8 mouse cellular contexts compared by ENCODE assay signal in genomic region chr9:120582619-120583308, GRCm38 (mm10). TPM values are rescaled to one million over a fixed set of nuclear protein-coding genes. Genes with fewer than 3 reads are reported as not detected.
DNase-seq lines count a peak whose midpoint lies in the region; ATAC-seq and TF ChIP-seq lines count a peak whose summit lies in the region.

No protein-coding gene starts in this region.

- no peaks in the 10 kb centered on the region for H3K9me3 ChIP-seq in forebrain, embryonic 15.5 days
- no peaks in the 10 kb centered on the region for H3K9me3 ChIP-seq in neural tube, embryonic 14.5 days (ENCODE audit: control insufficient read depth, low read length)

- H3K36me3 ChIP-seq in forebrain, embryonic 15.5 days: no peaks in the 10 kb centered on the region
- H3K36me3 ChIP-seq in neural tube, embryonic 14.5 days (ENCODE audit: control insufficient read depth, insufficient read depth, low read length): no peaks in the 10 kb centered on the region
- no peaks in the 10 kb centered on the region for H3K36me3 ChIP-seq in testis, adult 2 months (ENCODE audit: control insufficient read depth, insufficient read depth, low read length)

- peak overlapping the region; percentile 29; the same call in 1 of the 2 replicates for H3K9ac ChIP-seq in forebrain, embryonic 15.5 days (replicated peaks)
- H3K9ac ChIP-seq in neural tube, embryonic 14.5 days (replicated peaks; ENCODE audit: low read depth, low read length): peak overlapping the region; percentile 42; the same call in 1 of the 2 replicates

- peak overlapping the region; percentile 48 for H3K4me2 ChIP-seq in forebrain, embryonic 15.5 days (replicated peaks)
- H3K4me2 ChIP-seq in neural tube, embryonic 14.5 days (ENCODE audit: low read depth, low read length): peak overlapping the region; percentile 53

- H3K27me3 ChIP-seq in forebrain, embryonic 15.5 days: no peaks in the 10 kb centered on the region
- no peaks in the 10 kb centered on the region for H3K27me3 ChIP-seq in neural tube, embryonic 14.5 days (ENCODE audit: control insufficient read depth, insufficient read depth, low read length)
- no peaks in the 10 kb centered on the region for H3K27me3 ChIP-seq in testis, adult 2 months (ENCODE audit: control insufficient read depth, insufficient read depth, low read length)

- WGBS in forebrain, embryonic 15.5 days: 9% methylated on average over 28 of the region's 28 CpGs
- 10% methylated on average over 28 of the region's 28 CpGs for WGBS in neural tube, embryonic 14.5 days

- H3K4me1 ChIP-seq in forebrain, embryonic 15.5 days: peaks cover 18% of the 10 kb centered on the region
- peaks cover 9% of the 10 kb centered on the region for H3K4me1 ChIP-seq in neural tube, embryonic 14.5 days (ENCODE audit: control insufficient read depth, insufficient read depth, low read length)
- H3K4me1 ChIP-seq in testis, adult 2 months (ENCODE audit: control insufficient read depth, insufficient read depth, low read length): peaks cover 16% of the 10 kb centered on the region

- ATAC-seq in forebrain, embryonic 15.5 days (replicated peaks): peak; percentile 82
- peak; percentile 86 for ATAC-seq in neural tube, embryonic 14.5 days (ENCODE audit: low read depth)

- 0 out of 2 replicates have a peak, but pooled peaks have one; percentile 40 for TF ChIP-seq POLR2A in testis, adult 2 months (IDR thresholded peaks at IDR 0.05; ENCODE audit: control insufficient read depth, low read depth, low read length)

- peak overlapping the region; percentile 23 for H3K4me3 ChIP-seq in forebrain, embryonic 15.5 days
- peak overlapping the region; percentile 19; the same call in 1 of the 2 replicates for H3K4me3 ChIP-seq in neural tube, embryonic 14.5 days (ENCODE audit: low read depth, low read length)
- H3K4me3 ChIP-seq in testis, adult 2 months (ENCODE audit: control insufficient read depth, low read depth, low read length): peak overlapping the region; percentile 66

- peak; percentile 57; the same call in 1 of the 2 replicates for TF ChIP-seq CTCF in testis, adult 2 months (IDR thresholded peaks at IDR 0.05; ENCODE audit: control insufficient read depth, insufficient read depth, insufficient replicate concordance, low read depth, low read length)

- intact Hi-C loops in heart, postnatal 25 days (cut with DNase I): loop anchor here (5.0 to 10.0 kb wide), 3 partner anchors 150 to 872 kb away; no protein-coding TSS in a partner anchor

- peak; percentile 95 for DNase-seq in ES-CJ7 (ENCODE audit: low read depth, low spot score)
- DNase-seq in cerebellum, adult 11-12 months: peak; percentile 79
- peak; percentile 61 for DNase-seq in heart, postnatal 25 days (ENCODE audit: low spot score)
- DNase-seq in layer of hippocampus, adult 18-20 months (ENCODE audit: low spot score in 2 of 2): peak; percentile 80 to 95
- DNase-seq in lung, adult 18-20 months: peak; percentile 89 to 90

- H3K27ac ChIP-seq in forebrain, embryonic 15.5 days (replicated peaks): no peak overlapping the region
- no peak overlapping the region for H3K27ac ChIP-seq in neural tube, embryonic 14.5 days (ENCODE audit: low read depth, low read length)
- peak overlapping the region; percentile 82 for H3K27ac ChIP-seq in testis, adult 2 months (ENCODE audit: control insufficient read depth, insufficient read depth, low read depth, low read length)

RNA-seq across cellular contexts. Expression of gene Rpl14, which starts 11.5 kb away (rescaled TPM):
- 406 and 432 TPM in 2 replicates for polyA plus RNA-seq in forebrain, embryonic 15.5 days (2015; fragmentation: Nextera tagmentation; extraction: Ambion mirVana)
- total RNA-seq in heart, postnatal 25 days (2021): 100 to 1,000 TPM; 281 to 288 TPM
- 100 to 1,000 TPM; 355 to 365 TPM for total RNA-seq in layer of hippocampus, adult 18-20 months (2021)
- 488 and 509 TPM in 2 replicates for polyA plus RNA-seq in neural tube, embryonic 14.5 days (2014; fragmentation: Nextera tagmentation; extraction: Ambion mirVana)
- polyA plus RNA-seq in testis, adult 2 months (2012; rRNA removed): 118 and 126 TPM in 2 replicates

RNA-seq across cellular contexts. Expression of gene Entpd3, which starts 43.1 kb away (rescaled TPM):
- 1.5 and 1.9 TPM in 2 replicates for polyA plus RNA-seq in forebrain, embryonic 15.5 days (2015; fragmentation: Nextera tagmentation; extraction: Ambion mirVana)
- total RNA-seq in heart, postnatal 25 days (2021): not detected
- total RNA-seq in layer of hippocampus, adult 18-20 months (2021): 1 to 10 TPM; 6.6 to 8.7 TPM
- 3.4 and 6.1 TPM in 2 replicates for polyA plus RNA-seq in neural tube, embryonic 14.5 days (2014; fragmentation: Nextera tagmentation; extraction: Ambion mirVana)
- 0.06 and 0.19 TPM in 2 replicates for polyA plus RNA-seq in testis, adult 2 months (2012; rRNA removed)
